Mouse (Mus musculus) kidney, adult 2 months (tissue): ENCODE measurements around the gene Lgr5.

Experiments
- CTCF ChIP-seq: fragments of 200-500 bp; conservative IDR thresholded peaks from 2 replicates; pipeline ENCODE4 v1.5.1; 2011; ENCODE audit warnings: low read depth, mild to moderate bottlenecking, control low read depth, low read length, moderate library complexity, mixed read lengths; ENCODE audit not compliant: insufficient read depth, insufficient read length
- POLR2A ChIP-seq: fragments of 200-500 bp; IDR thresholded peaks from one replicate; pipeline ENCODE4 v1.6.1; 2011; ENCODE audit warnings: low read depth, low read length, control low read depth

GRCm38 (mm10) chr10:115626678-115627077 is 39.1 kb upstream of the Lgr5 start:
- no peak for TF ChIP-seq CTCF
- no peak for TF ChIP-seq POLR2A
